Mouse (Mus musculus): ENCODE results near the gene Serpine2.

GRCm38 (mm10) chr1:79754936-79755335 lies 106.0 kb downstream of the Serpine2 start:
- no peak for TF ChIP-seq POLR2A (IDR thresholded peaks at IDR 0.05; ENCODE audit: insufficient read length, low read depth)
- TF ChIP-seq MAX (IDR thresholded peaks at IDR 0.05; ENCODE audit: low read depth): no peak
- TF ChIP-seq CEBPB (IDR thresholded peaks at IDR 0.05; ENCODE audit: insufficient read depth, poor library complexity, severe bottlenecking): no peak
- TF ChIP-seq TCF12 (IDR thresholded peaks at IDR 0.05; ENCODE audit: insufficient read depth, poor library complexity, severe bottlenecking): no peak
- no peak for TF ChIP-seq E2F4 (IDR thresholded peaks at IDR 0.05; ENCODE audit: insufficient read depth)
- TF ChIP-seq REST (IDR thresholded peaks at IDR 0.05; ENCODE audit: insufficient read depth, insufficient read length): no peak
- no peak for TF ChIP-seq SRF (IDR thresholded peaks at IDR 0.05; ENCODE audit: control insufficient read depth, insufficient read length, low read depth)
